Mouse (Mus musculus): ENCODE measurements around the gene U2af1l4.

- no peak for TF ChIP-seq CTCF (IDR thresholded peaks at IDR 0.05; ENCODE audit: low read depth, low read length)
- no peak for TF ChIP-seq GATA1 (IDR thresholded peaks at IDR 0.05; ENCODE audit: borderline replicate concordance, low read length)
Measured at GRCm38 (mm10) chr7:30550603-30551002, 12.5 kb upstream of the U2af1l4 start.
